Mouse (Mus musculus) left cerebral cortex, adult 6 months (tissue): Measurements from ENCODE around the gene Cartpt. TPM values are rescaled to one million over a fixed set of nuclear protein-coding genes. Genes with fewer than 3 reads are reported as not detected.

Experiments used
- long read RNA-seq, 2 experiments: library from polyadenylated mRNA; unstranded; transcript quantifications; one replicate each; pipeline ENCODE4 v2.0.0; 2019 to 2020
- polyA plus RNA-seq: library from polyadenylated mRNA; unstranded; fragments of <200 nt; fragmentation: Nextera tagmentation; gene quantifications from 2 replicates; pipeline ENCODE4 v1.2.3, GENCODE M21; 2021

Cartpt gene
- polyA plus RNA-seq = 19.7 and 40.9 TPM in 2 replicates
- long read RNA-seq, experiment 1, partial matches to known transcripts = 0 of 5 reads
- long read RNA-seq, experiment 1, other reads (novel, unspliced or antisense) = 1 of 5 reads
- long read RNA-seq, experiment 2, transcript Cartpt-202 (3 exons, 1,238 nt) = major isoform, 31 of 44 reads
- long read RNA-seq, experiment 2, transcript Cartpt-201 (3 exons, 827 nt) = minor isoform, 10 of 44 reads
- long read RNA-seq, experiment 2, partial matches to known transcripts = 2 of 44 reads
- long read RNA-seq, experiment 2, other reads (novel, unspliced or antisense) = 1 of 44 reads

DNA sequence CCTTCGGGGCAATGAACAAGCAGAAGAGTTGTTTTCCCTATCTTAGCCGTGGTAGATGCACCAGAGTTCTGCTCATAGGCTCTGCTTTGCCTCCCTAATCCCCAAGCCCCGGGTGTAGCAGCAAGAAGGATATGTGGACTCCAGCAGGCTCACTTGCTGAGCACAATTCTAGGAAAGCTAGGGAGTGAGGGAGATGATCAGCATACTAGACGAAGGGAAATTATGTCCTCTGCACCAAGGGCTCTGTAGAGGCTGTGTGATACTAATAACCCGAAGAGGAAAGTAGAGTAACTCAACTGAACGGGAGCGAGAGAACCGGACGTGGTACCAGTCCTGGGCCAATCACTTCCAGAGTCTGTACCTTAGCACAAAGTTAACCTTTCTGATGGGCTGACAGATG, at the start of gene Cartpt:
Cartpt (minus strand) TSS at position 127 of the 400 bp plus-strand sequence.

Other genes with a start within 250 kb of the Cartpt start
- 26.5 and 29.7 TPM in 2 replicates for gene Mccc2, start 114.5 kb upstream of the Cartpt start, polyA plus RNA-seq
- 4.8 and 6.7 TPM in 2 replicates for gene Bdp1, start 203.0 kb upstream of the Cartpt start, polyA plus RNA-seq
- gene Serf1, start 206.9 kb upstream of the Cartpt start, polyA plus RNA-seq = 69.4 and 71.0 TPM in 2 replicates
- gene Smn1, start 223.8 kb upstream of the Cartpt start, polyA plus RNA-seq = 8.7 and 19.7 TPM in 2 replicates